Comparison of ENCODE assay signal across 21 mouse cellular contexts in the genomic region with DNA sequence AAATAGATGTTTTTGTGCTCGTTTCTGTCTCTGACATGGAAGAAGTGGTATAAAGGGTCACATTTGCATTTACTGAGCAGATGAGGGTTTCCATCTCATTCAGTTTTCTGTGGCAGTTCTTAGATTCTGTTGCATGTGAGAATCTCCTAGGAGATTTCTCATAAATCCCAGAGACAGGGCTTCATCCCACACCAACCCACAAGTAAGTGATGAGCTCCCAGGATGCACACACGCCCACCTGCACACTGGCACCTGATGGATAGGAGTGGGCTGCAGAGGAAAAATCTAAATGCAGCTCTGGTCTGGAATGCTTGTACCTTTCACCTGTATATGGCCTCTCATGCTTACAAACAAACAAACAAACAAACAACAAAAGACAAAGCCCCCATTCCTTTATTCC.
"Had no signal": no experiment of that assay in that cellular context is flagged by ENCODE, and none has a peak within 500 bp of the region (broad histone marks: within the 10 kb centered on the region; RNA-seq: fewer than 3 reads in every experiment).

No protein-coding gene starts in this region.

- DNase-seq: kidney, adult 8-10 months; kidney, postnatal 36 days; layer of hippocampus, adult 9-11 months; liver; liver, embryonic 13.5 days; liver, postnatal 0 days; lung, postnatal 14 days; retina, postnatal 1 day; thymus, adult 2 months; thymus, postnatal 25 days had no signal

- H3K4me1 ChIP-seq: liver, embryonic 13.5 days; lung, embryonic 15.5 days; midbrain, embryonic 12.5 days had no signal

- H3K4me3 ChIP-seq: liver, embryonic 13.5 days; lung, embryonic 15.5 days; megakaryocyte, embryonic 14.5 days; midbrain, embryonic 12.5 days; neural tube, embryonic 13.5 days had no signal

- H3K27ac ChIP-seq: kidney, postnatal 0 days; liver, embryonic 13.5 days; lung, embryonic 15.5 days; macrophage; midbrain, embryonic 12.5 days; neural tube, embryonic 13.5 days; stomach, postnatal 0 days had no signal

- H3K9ac ChIP-seq: liver, embryonic 13.5 days; liver, postnatal 0 days; lung, embryonic 15.5 days; midbrain, embryonic 12.5 days; neural tube, embryonic 13.5 days had no signal

- H3K36me3 ChIP-seq: liver, embryonic 13.5 days; lung, embryonic 15.5 days; midbrain, embryonic 12.5 days; neural tube, embryonic 13.5 days had no signal

- ATAC-seq: hindbrain, embryonic 16.5 days; inflammation-experienced regulatory T-cells, adult 6 months; intestine, postnatal 0 days; liver, postnatal 0 days; midbrain, embryonic 16.5 days had no signal

- H3K4me2 ChIP-seq: liver, embryonic 13.5 days; lung, embryonic 15.5 days; midbrain, embryonic 12.5 days; neural tube, embryonic 13.5 days had no signal

- H3K27me3 ChIP-seq: liver, embryonic 13.5 days; lung, embryonic 15.5 days; megakaryocyte, embryonic 14.5 days; midbrain, embryonic 12.5 days; neural tube, embryonic 13.5 days had no signal

- H3K9me3 ChIP-seq: liver, embryonic 13.5 days; lung, embryonic 15.5 days; megakaryocyte, embryonic 14.5 days; midbrain, embryonic 12.5 days; neural tube, embryonic 13.5 days had no signal
